Mouse (Mus musculus) hindbrain, embryonic 14.5 days (tissue): Measurements from ENCODE around the gene Il27ra. TPM values are rescaled to one million over a fixed set of nuclear protein-coding genes. Genes with fewer than 3 reads are reported as not detected.

Source experiments
- ATAC-seq: fragments of 200-750 bp; cut with Nextera tagmentation; 2 replicates; pipeline ENCODE4 v1.8.0; 2017; ENCODE audit warnings: moderate number of reproducible peaks, mild to moderate bottlenecking, moderate TSS enrichment, moderate library complexity; ENCODE audit not compliant: low FRiP score
- DNase-seq: peaks from one replicate; pipeline ENCODE4 v3.0.0-alpha.2; 2015; ENCODE audit warnings: low spot score
- H3K27ac ChIP-seq: fragments of 300-500 bp; sonication (generic); 2 replicates; pipeline ENCODE4 v1.5.1; 2014; ENCODE audit warnings: mild to moderate bottlenecking, moderate library complexity
- H3K27me3 ChIP-seq: fragments of 300-500 bp; sonication (generic); 2 replicates; pipeline ENCODE4 v1.6.1; 2014; ENCODE audit warnings: mild to moderate bottlenecking, low read length, mixed read lengths; ENCODE audit not compliant: control insufficient read depth, insufficient read depth
- H3K36me3 ChIP-seq: fragments of 300-500 bp; sonication (generic); replicated peaks from 2 replicates; pipeline ENCODE4 v1.6.1; 2014; ENCODE audit not compliant: control insufficient read depth, insufficient read depth
- H3K4me1 ChIP-seq: fragments of 300-500 bp; sonication (generic); replicated peaks from 2 replicates; pipeline ENCODE4 v1.6.1; 2014; ENCODE audit warnings: antibody characterized with exemption, low read length, mixed read lengths; ENCODE audit not compliant: control insufficient read depth, insufficient read depth
- H3K4me2 ChIP-seq: fragments of 300-500 bp; sonication (generic); replicated peaks from 2 replicates; pipeline ENCODE4 v1.6.1; 2014; ENCODE audit warnings: mild to moderate bottlenecking, moderate library complexity
- H3K4me3 ChIP-seq: fragments of 300-500 bp; sonication (generic); replicated peaks from 2 replicates; pipeline ENCODE4 v1.5.1; 2014; ENCODE audit warnings: mild to moderate bottlenecking, low read length
- H3K9ac ChIP-seq: fragments of 300-500 bp; sonication (generic); 2 replicates; pipeline ENCODE4 v1.6.1; 2014
- H3K9me3 ChIP-seq: fragments of 300-500 bp; sonication (generic); 2 replicates; pipeline ENCODE4 v1.6.1; 2016; ENCODE audit warnings: low read length; ENCODE audit not compliant: control insufficient read depth
- WGBS: fragments of 180-500 bp; shearing (Covaris S2); extraction: QIAGEN DNeasy Blood & Tissue Kit; methylation state at CpG from one replicate; pipeline ENCODE4 v1.1.7; 2014; 5-methylcytosine and 5-hydroxymethylcytosine counted together
- polyA plus RNA-seq: library from polyadenylated mRNA; unstranded; fragments of >200 nt; fragmentation: Nextera tagmentation; extraction: Ambion mirVana; gene quantifications from 2 replicates; pipeline ENCODE4 v1.2.1, GENCODE M21; 2014

Il27ra gene
- polyA plus RNA-seq, 1 experiment from 2014 or later = 0.48 TPM

DNA sequence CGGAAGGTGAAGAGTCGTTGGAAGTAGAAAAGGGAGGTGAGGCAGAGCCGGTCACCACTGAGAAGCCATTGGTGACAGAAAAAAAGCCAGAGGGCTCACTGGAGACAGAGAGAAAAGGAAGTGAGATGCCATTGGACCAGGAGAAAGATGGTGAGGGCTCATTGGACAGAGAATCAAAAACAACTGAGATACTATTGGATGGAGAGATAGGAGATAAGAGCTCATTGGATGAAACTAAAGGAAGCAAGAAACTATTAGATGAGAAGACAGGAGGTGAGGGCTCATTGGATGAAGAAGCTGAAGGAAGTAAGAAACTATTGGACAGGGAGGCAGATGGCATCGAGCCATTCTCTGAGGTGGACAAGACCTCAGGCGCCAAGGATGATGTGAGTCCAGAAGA lies 13.1 kb downstream of the Il27ra start:
- H3K4me2 ChIP-seq = no peak overlapping the region
- ATAC-seq (no peak), DNase-seq (no peak)
- no peaks in the 10 kb centered on the region for H3K4me1 ChIP-seq
- peaks cover 25% of the 10 kb centered on the region for H3K27me3 ChIP-seq
- no peak overlapping the region for H3K4me3 ChIP-seq
- H3K27ac ChIP-seq = no peak overlapping the region
- 90% methylated on average over 5 of the region's 5 CpGs for WGBS
- no peaks in the 10 kb centered on the region for H3K9me3 ChIP-seq
- H3K9ac ChIP-seq = no peak overlapping the region
- H3K36me3 ChIP-seq = no peaks in the 10 kb centered on the region

DNA sequence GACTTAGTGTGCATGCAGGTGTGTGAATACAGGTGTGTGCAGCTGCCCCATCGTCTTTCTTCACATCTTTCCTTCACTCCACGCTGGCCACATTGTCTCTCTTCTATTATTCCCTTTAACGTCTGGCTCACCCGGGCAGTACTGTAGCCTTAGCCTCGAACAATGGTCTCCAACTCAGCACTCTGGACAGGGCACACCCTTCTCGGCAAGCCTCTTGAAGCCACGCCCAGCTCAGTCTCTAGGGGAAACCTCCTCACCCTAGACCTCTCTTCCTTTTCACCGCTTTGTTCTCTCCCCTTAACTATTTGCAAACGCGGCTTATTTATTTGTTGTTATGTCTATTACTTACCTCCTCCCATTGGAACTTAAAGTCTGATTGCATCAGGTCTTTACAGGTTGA lies 14.9 kb downstream of the Il27ra start:
- H3K27me3 ChIP-seq = peaks cover 29% of the 10 kb centered on the region
- H3K9ac ChIP-seq = no peak overlapping the region
- no peak overlapping the region for H3K4me3 ChIP-seq
- H3K4me2 ChIP-seq = 0 out of 2 replicates have a peak overlapping the region, but pooled peaks have one; percentile 59
- H3K9me3 ChIP-seq = no peaks in the 10 kb centered on the region
- DNase-seq = no peak
- no peaks in the 10 kb centered on the region for H3K36me3 ChIP-seq
- WGBS = 13% methylated on average over 10 of the region's 10 CpGs
- no peak for ATAC-seq
- H3K27ac ChIP-seq = no peak overlapping the region
- no peaks in the 10 kb centered on the region for H3K4me1 ChIP-seq

DNA sequence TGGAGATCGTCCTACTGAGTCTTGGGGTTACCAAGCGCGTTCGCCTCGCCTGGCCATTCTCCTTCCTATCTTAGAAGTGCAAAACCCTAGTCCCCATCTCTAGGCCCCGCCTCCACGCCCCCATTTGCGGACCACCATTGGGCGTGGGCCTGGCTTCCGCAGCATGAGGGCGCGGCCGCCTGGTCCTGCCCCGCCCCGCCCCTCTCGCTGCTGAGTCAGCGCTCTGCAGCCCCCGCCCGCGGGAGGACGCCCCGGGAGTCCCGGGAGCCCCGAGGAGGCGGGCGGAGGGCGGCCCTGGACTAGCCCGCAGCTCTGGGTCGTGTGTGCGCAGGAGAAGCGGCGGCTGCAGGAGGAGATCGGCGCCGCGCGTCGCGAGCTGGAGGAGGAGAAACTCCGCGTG lies 16.5 kb downstream of the Il27ra start:
- H3K27ac ChIP-seq = no peak overlapping the region
- H3K36me3 ChIP-seq = no peaks in the 10 kb centered on the region
- peak; percentile 76 for ATAC-seq
- peak overlapping the region; percentile 32 for H3K4me3 ChIP-seq
- peak overlapping the region; percentile 59 for H3K4me2 ChIP-seq
- no peaks in the 10 kb centered on the region for H3K9me3 ChIP-seq
- H3K27me3 ChIP-seq = peaks cover 37% of the 10 kb centered on the region
- WGBS = 1% methylated on average over 41 of the region's 41 CpGs
- H3K9ac ChIP-seq = peak overlapping the region; percentile 49
- H3K4me1 ChIP-seq = no peaks in the 10 kb centered on the region
- DNase-seq = peak; percentile 38

DNA sequence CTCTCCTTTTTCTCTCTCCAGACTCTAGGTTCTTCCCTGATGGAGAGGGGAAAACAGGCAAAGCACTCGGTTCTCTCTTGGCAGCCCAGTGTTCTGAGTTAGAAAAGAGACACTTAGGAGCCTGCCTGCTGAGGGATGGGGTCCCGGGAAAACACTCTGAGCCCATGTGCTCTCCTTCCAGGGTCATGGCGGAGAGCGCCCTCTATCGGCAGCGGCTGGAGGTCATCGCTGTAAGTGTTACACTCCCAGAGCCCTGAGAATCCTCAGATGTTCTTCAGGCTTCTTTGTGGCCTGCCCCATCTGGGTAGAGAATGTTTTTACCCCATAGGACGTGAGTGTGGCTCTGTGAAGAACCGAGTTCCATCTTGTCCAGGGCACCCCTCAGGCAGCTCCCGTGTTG lies 18.2 kb downstream of the Il27ra start:
- DNase-seq (peak; percentile 56), ATAC-seq (no peak)
- Histone ChIP-seq H3K27me3 (peaks cover 38% of the 10 kb centered on the region), H3K4me2 (no peak overlapping the region), H3K4me1 (no peaks in the 10 kb centered on the region), H3K9ac (no peak overlapping the region), H3K9me3 (no peaks in the 10 kb centered on the region), H3K36me3 (no peaks in the 10 kb centered on the region), H3K27ac (no peak overlapping the region), H3K4me3 (no peak overlapping the region)
- WGBS = 12% methylated on average over 10 of the region's 10 CpGs

DNA sequence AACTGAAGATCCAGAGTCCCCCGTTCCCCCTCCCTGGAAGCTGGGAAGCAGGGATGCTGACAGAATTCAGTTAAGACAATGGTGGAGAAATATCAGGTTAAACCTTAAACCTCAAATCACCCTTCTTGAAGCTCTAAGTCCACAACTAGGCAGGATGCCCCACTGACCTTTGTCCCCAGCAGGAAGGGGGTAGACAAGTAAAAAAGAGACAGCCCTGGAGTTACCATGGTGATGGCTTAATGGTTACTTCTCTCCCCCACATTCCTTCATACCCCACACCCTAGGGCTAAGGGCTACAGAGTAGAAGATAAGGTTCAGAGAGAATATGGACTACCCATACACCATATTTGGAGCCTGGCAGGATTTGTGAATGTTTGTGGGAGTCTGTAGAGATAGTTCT lies 18.8 kb downstream of the Il27ra start:
- Histone ChIP-seq H3K4me2 (no peak overlapping the region), H3K9ac (no peak overlapping the region), H3K27me3 (peaks cover 38% of the 10 kb centered on the region), H3K4me3 (no peak overlapping the region), H3K27ac (no peak overlapping the region), H3K4me1 (no peaks in the 10 kb centered on the region), H3K9me3 (no peaks in the 10 kb centered on the region), H3K36me3 (no peaks in the 10 kb centered on the region)
- DNase-seq (no peak), ATAC-seq (no peak)
- 58% methylated on average over 1 of the region's 1 CpGs for WGBS

DNA sequence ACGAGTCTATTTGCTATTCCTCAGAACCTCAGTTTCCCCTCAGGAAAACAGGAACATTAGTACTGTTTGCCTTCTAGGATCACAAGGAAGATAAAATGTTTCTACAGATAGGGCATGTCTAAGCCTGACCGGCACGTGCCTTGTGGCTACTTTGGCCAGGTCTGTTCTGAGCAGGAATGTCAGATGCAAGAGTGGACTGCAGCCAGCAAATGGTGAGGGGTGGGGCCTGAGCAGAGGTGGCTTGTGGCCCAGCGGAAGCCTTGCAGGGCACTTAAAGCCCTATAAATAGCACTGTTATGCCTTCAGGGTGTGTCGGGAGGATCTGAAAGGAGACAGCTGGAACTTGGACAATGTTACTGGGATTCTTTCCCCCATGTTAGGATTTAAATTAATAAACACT lies 19.3 kb downstream of the Il27ra start:
- WGBS = 65% methylated on average over 5 of the region's 5 CpGs
- Histone ChIP-seq H3K4me2 (no peak overlapping the region), H3K9ac (no peak overlapping the region), H3K36me3 (no peaks in the 10 kb centered on the region), H3K4me3 (no peak overlapping the region), H3K4me1 (no peaks in the 10 kb centered on the region), H3K27me3 (peaks cover 33% of the 10 kb centered on the region), H3K9me3 (no peaks in the 10 kb centered on the region), H3K27ac (no peak overlapping the region)
- no peak for DNase-seq
- no peak for ATAC-seq

DNA sequence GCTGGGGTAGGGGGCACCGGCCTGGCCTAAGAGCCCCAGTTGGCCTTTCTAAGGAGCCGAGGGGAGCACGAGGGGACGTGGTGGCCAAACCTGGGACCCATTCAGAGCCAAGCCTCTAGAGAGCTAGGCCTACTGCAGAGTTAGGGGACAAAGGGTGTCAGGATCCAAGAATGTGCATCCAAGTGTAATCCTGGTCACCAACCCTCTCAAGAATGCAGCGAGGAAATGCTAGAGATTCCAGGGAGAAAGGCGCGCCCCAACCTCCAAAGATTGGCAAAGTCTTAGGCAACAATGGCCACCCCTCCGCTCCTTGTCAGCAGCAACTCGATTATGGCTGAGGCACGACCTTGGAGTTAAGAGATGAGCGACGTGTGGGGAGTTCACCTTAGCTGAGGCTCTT lies 20.8 kb downstream of the Il27ra start:
- Histone ChIP-seq H3K27me3 (peaks cover 22% of the 10 kb centered on the region), H3K9ac (no peak overlapping the region), H3K4me1 (no peaks in the 10 kb centered on the region), H3K4me3 (no peak overlapping the region), H3K4me2 (no peak overlapping the region), H3K9me3 (no peaks in the 10 kb centered on the region), H3K27ac (no peak overlapping the region), H3K36me3 (no peaks in the 10 kb centered on the region)
- ATAC-seq (no peak), DNase-seq (no peak)
- 47% methylated on average over 12 of the region's 12 CpGs for WGBS

DNA sequence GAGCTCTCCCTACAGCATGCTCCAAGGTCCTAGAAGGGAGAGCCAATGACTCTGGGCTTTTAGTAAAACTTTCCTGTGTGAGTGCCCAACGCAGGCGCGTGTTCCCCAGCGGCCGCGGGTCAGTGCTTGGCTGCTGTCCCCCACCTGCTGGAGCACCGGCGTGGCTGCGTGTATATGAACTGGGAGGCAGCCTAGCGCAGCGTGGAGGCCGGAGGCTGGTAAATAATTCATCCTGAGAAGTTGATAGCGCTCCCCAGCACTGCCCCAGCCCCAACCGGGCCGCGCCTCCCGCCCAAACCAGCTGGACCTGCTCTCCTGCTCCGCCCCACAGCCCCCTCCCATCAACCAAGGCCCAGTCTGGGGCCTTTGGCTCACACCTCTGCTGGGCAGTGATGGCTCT lies 21.3 kb downstream of the Il27ra start, which contains the start of gene Palm3:
Gene Palm3 (plus strand): TSS at position 376 of the 400 bp plus-strand sequence.
- WGBS = 4% methylated on average over 18 of the region's 18 CpGs
- Histone ChIP-seq H3K4me3 (no peak within 1 kb of the TSS), H3K4me2 (no peak within 1 kb of the TSS), H3K9ac (no peak within 1 kb of the TSS), H3K27ac (no peak within 1 kb of the TSS), H3K9me3 (no peaks in the 10 kb centered on the region), H3K4me1 (no peaks in the 10 kb centered on the region), H3K36me3 (no peaks in the 10 kb centered on the region), H3K27me3 (peaks cover 19% of the 10 kb centered on the region)
- DNase-seq (no peak), ATAC-seq (no peak)

DNA sequence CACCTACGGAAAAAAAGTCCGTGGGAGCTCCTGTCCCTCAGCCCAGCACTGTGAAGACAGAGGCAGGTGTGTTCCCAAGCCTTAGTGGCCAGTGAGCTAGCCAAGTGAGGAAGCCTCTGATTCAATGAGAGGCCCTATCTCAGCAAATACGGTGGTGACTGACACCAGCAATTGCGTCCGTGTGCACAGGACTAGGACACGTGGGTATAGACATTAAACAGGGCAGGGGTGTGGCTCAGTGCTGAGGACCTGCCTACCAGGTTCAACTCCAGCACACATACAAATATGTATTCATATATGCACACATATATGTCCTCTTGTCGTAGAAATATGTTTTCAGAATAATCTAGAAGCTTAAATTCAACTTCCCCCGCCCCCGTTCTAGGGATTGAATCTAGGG lies 22.7 kb downstream of the Il27ra start:
- no peak for ATAC-seq
- Histone ChIP-seq H3K36me3 (no peaks in the 10 kb centered on the region), H3K27me3 (peaks cover 13% of the 10 kb centered on the region), H3K9ac (no peak overlapping the region), H3K4me2 (no peak overlapping the region), H3K4me1 (no peaks in the 10 kb centered on the region), H3K4me3 (no peak overlapping the region), H3K9me3 (no peaks in the 10 kb centered on the region), H3K27ac (no peak overlapping the region)
- 89% methylated on average over 9 of the region's 9 CpGs for WGBS
- no peak for DNase-seq

DNA sequence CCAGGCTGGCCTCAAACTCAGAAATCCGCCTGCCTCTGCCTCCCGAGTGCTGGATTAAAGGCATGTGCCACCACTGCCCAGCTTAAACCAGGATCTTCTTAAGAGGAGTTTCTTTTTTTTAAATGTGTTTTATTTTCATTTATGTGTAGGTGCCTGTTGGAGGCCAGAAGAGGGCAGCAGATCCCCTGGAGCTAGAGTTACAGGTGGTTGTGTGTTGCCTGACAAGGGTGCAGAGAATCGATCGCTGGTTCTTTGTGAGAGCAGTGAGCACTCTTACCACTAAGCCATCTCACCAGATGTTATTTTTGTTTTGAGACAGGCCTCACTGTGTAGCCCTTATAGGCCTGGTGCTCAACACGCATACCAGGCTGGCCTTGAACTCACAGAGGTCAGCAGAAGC lies 26.6 kb downstream of the Il27ra start:
- DNase-seq (no peak), ATAC-seq (no peak)
- peaks cover 17% of the 10 kb centered on the region for H3K4me1 ChIP-seq
- no peak overlapping the region for H3K4me2 ChIP-seq
- WGBS = 95% methylated on average over 5 of the region's 5 CpGs
- H3K9me3 ChIP-seq = no peaks in the 10 kb centered on the region
- no peaks in the 10 kb centered on the region for H3K36me3 ChIP-seq
- no peak overlapping the region for H3K9ac ChIP-seq
- no peak overlapping the region for H3K27ac ChIP-seq
- peaks cover 28% of the 10 kb centered on the region for H3K27me3 ChIP-seq
- H3K4me3 ChIP-seq = no peak overlapping the region
